Mouse (Mus musculus): Measurements from ENCODE around the gene Brca1.

DNA sequence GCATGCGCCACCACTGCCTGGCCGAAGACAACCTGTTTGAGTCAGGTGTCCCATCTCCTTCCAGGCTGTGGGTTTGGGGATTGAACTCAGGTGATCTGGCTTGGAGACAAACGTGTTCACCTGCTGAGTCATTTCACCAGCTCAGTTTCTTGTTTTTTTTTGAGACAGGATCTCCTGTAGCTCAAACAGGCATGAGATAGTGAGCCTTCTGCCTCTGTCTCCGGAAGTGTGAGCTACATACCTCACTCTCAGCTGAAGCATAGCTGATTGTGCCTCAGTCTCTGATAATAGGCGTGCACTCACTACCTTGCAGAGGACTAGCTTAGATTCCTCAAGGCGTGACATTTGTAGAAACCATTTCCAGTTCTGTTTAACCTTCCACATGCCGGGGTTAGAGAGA is 66.9 kb downstream of the Brca1 start:
- TF ChIP-seq POLR2A (IDR thresholded peaks at IDR 0.05; ENCODE audit: control insufficient read depth, low read depth, low read length) (no peak), CTCF (IDR thresholded peaks at IDR 0.05; ENCODE audit: control insufficient read depth, insufficient read depth, insufficient replicate concordance, low read depth, low read length) (no peak)
